Mouse (Mus musculus): ENCODE data around the gene Kdr.
A peak's percentile ranks its signal among the peaks of the same experiment; 100 is the strongest.
"Not testable (repeated sequence)": the region's sequence is repeated elsewhere in the genome, so short reads cannot be mapped to it uniquely, and the experiment has no call there.

Gene Kdr

GRCm38 (mm10) chr5:75961741-75962469 lies 16.4 kb downstream of the Kdr start:
- DNase-seq (ENCODE audit: low spot score in 2 of 2): no peak

DNA sequence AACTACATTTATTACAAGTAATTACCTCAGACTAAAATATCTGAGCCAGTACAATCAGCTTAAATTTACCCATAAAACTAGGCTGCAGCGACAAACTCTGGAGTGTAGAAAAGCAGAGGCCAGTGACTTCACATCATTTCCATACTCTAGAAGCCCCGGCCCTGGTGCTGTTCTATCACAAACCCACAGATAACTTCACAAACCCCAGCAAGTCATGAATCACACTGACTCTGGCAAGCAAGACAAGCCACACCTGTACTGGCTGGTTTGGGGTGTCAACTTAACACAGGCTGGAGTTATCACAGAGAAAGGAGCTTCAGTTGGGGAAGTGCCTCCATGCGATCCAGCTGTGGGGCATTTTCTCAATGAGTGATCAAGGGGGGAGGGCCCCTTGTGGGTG lies 18.4 kb downstream of the Kdr start:
- no peak for DNase-seq (ENCODE audit: low spot score in 2 of 2)

GRCm38 (mm10) chr5:75956526-75956925 lies 21.7 kb downstream of the Kdr start:
- DNase-seq (ENCODE audit: low spot score in 2 of 2): no peak

DNA sequence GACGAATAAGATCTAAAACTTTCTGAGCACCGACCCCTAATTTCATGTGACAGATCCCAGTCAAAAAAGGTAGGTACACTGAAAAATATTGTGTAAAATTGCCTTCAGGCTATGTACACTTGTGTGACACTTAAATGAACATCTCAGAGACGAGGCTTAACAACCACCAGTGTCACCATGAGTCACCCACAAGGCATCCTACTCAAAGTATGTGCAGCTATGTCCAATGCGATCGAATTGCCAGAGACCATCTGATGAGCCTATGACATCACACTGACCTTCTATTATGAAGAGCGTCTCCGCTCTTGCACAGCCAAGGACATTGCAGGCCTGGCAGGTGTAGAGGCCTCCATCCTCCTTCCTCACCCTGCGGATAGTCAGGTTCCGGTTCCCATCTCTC lies 22.4 kb downstream of the Kdr start:
- DNase-seq (ENCODE audit: low spot score in 2 of 2): no peak

GRCm38 (mm10) chr5:75954778-75955330 lies 23.4 kb downstream of the Kdr start:
- no peak for DNase-seq (ENCODE audit: low spot score in 2 of 2)

DNA sequence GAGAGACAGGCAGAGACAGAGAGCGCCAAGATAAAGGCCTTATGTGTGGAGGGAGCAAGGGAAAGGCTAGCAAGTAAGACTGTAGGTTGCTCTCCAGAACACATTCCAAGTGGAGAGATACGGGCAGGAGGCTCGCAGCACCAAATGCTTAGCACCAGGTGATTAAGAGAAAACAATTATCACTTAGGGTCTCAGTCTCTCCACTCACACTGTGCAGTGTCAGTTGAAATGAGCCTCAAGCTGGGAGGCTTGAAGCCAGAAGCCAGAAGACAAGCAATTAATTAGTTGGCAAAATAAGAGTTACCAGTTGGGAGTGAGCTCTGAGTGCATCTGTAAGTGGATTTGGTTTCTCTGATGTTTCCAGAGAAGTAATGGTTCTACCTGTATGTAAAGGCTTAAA lies 24.0 kb downstream of the Kdr start:
- DNase-seq (ENCODE audit: low spot score in 2 of 2): no peak

GRCm38 (mm10) chr5:75952131-75952795 lies 26.0 kb downstream of the Kdr start:
- DNase-seq (ENCODE audit: low spot score in 2 of 2): no peak

- no peak for DNase-seq (ENCODE audit: low spot score in 2 of 2)
These were observed 27.4 kb downstream of the Kdr start for GRCm38 (mm10) chr5:75950866-75951265.

- no peak for DNase-seq (ENCODE audit: low spot score in 2 of 2)
These were observed 32.9 kb downstream of the Kdr start for GRCm38 (mm10) chr5:75945394-75945793.

GRCm38 (mm10) chr5:75943301-75943700 lies 35.0 kb downstream of the Kdr start:
- DNase-seq (ENCODE audit: low spot score in 2 of 2): no peak

DNA sequence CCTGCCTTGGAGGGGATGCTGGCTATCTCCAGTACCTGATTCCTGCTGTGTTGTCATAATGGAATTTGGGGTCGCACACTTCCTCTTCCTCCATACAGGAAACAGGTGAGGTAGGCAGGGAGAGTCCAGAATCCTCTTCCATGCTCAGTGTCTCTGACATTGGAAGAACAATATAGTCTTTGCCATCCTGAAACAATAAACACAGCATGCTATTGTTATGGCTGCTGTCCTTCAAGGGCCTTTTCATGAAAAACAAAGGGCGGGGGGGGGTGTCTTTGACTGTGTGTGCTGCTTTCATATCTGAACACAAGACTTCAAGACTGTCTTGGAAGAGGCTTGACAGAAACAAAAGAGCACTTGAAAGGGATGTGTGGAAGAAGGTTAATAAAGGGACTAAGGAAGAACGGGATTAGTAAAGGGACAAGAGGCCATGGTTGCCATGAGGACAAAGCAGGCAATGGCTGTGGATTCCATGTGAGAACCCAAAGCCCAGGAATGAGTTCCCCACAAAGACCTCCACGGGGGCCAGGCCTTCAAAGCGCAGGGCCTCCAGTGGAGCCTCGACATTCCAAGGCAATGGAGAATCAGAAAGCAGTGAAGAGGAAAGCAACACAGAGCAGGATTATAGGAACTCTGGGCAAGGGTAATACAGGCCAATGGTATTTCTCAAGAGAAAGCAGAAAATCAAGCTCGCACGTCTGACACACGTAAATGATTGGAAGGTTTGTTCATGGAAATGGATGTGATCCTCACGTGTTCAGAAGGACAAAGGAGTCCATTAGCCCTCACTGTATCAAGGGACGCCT lies 36.3 kb downstream of the Kdr start:
- DNase-seq (ENCODE audit: low spot score in 2 of 2): no peak

DNA sequence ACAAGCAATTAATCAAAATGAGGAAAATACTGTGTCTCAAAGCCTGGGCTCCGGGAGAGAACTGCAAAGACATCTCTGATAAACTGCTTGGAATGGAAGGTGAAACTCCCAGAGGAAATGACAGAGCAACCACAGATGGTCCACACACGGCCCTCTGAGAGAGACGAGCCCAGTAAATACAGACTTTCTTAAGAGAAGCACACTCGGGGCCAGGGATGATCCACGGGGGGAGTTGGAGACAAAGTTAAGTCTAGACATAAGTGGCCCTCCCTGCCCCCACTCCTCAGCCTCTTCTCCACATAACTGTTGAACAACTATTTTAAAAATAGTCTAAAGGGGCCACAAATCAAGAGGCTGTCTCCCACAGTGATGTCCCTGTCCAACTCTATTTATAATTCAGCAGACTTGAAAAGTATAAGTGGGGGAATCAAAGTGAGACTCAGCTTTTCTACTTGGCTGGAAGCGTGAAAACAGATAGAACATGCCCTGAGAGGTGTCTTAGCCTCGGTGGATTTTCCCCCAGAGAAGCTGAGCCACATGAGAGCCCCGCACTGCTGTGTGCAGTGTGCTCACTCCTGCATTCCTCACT lies 39.0 kb downstream of the Kdr start:
- DNase-seq (ENCODE audit: low spot score in 2 of 2): no peak

GRCm38 (mm10) chr5:75938012-75938411 lies 40.2 kb downstream of the Kdr start:
- DNase-seq (ENCODE audit: low spot score in 2 of 2): no peak

DNA sequence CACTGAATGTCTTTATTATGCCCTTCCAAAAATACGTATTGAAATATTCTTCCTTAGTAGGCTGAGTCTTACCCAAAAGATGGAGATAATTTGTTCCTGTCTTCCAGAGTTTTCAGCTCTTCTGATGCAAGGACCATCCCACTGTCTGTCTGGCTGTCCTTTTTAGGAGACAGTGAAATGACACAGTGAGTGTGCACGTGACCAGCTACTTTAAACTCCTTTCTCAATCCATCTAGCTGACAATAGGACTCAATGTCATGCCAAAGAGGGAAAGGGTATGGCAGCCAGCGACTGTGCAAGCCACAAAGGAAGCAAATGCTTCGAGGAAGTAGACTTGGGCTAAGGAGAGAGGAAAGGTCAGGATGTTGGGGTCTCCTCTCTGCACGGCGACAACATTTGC lies 42.0 kb downstream of the Kdr start:
- DNase-seq (ENCODE audit: low spot score in 2 of 2): no peak

- DNase-seq (ENCODE audit: low spot score in 2 of 2): no peak
These were observed 43.0 kb downstream of the Kdr start for GRCm38 (mm10) chr5:75935225-75935624.

- DNase-seq (ENCODE audit: low spot score in 2 of 2): no peak
These were observed 44.1 kb downstream of the Kdr start for GRCm38 (mm10) chr5:75934201-75934600.

DNA sequence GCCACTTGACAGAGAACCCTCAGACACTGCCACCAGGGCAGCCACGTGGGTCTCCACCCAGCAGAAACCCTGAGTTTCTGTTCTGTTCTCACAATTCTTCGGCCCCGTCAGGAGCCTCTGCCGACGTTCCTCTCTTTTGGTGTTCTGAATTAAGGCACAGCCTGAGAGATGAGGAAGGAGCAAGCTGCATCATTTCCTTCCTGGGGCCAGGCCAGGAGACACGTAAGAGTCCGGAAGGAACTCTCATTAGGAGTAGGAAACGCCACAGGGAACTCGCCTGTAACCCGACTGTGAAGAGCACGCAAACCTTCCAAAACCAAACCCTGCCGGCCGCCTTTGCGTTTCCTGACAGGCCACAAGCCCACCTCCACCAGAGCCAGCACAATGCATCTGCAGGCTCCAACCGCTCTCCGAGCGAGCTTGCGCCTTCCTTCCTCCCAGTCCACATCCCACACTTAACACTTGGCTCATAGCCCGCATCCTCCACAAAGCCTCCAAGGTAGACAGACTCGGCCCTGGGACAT lies 44.7 kb downstream of the Kdr start:
- DNase-seq (ENCODE audit: low spot score in 2 of 2): peak in 1 of 2 experiments; percentile 45

DNA sequence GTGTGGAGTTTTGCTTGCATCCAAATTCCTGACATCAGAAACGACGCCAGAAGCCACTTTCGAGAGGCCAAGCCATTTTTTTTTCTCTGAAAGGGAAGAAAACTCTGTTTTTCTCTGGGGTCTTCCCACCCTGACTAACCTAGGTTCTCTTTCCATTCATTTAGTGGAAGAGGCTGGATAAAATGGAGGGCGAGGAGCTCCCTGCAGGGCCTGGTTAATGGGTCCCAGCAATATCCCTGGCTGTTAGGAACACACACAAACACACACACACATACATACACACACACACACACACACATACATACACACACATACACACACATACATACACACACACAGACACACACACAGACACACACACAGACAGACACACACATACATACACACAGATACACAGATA lies 46.8 kb downstream of the Kdr start:
- not testable (repeated sequence) for DNase-seq (ENCODE audit: low spot score in 2 of 2)

DNA sequence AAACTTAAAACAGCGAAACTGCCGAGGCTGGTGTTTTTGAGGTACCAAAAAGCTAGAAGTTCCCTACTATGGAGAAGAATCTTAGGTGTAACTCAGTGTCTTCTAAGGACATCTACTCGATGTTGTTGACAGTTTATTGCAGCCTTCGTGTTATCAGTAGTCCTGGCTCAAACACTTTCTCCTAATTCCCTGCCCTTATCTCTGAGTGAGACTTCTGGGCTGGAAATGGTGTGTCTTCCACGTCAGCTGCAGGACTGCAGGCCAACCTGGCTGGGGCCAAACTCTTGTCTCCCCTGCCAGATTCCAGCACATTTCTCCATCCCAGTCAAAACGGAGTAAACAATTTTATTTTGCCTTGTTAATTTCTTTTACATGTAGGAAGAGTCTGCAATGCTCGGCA lies 48.3 kb downstream of the Kdr start:
- no peak for DNase-seq (ENCODE audit: low spot score in 2 of 2)

DNA sequence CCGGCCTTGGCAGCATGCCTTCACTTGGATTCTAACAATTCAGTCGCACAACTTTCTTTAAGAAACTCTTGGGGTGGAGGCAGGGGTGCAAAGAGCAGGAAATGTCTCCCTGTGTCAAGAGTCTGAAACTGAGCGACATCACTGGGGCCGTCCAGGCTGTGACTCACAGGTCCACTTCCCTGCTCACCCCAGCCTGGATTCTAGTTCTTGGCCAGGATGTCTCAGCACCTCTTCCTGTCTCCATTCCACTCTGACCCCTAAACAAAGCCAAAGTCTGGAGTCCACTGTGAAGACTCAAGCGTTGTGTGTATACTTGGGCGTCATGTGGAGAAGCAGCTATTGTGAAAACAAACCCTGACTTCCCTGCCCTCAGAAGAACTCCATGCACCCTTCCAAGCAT lies 55.6 kb downstream of the Kdr start:
- no peak for DNase-seq (ENCODE audit: low spot score in 2 of 2)

- DNase-seq (ENCODE audit: low spot score in 2 of 2): no peak
These were observed 56.4 kb downstream of the Kdr start for GRCm38 (mm10) chr5:75921730-75922387.
